Mouse (Mus musculus) natural killer cell, adult 2 months (primary cell): ENCODE results near the gene Tead1.

Source experiments
- DNase-seq, 2 experiments: peaks; one replicate each; pipeline ENCODE4 v3.0.0; 2022; ENCODE audit warnings: low spot score in 2 of 2

Tead1 gene

DNA sequence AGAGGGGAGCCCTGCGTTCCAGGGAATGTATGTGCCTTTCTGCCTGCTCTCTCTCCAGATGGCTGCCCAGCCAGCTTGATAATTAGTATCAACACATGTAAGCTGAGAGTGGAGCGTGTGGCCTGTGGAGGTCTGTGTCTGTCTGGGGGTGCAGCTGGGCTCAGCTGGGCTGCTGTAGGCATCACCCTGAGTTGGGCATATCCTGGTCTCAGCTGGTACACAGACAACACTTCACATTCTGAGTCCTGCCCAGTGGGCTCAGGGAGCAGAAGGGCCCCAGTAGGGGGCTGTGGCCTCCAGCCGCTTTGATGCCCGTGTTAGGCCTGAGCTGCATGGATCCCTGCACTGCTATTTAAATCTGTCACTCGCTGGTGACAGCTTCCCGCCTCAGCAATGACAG, 100.5 kb downstream of the Tead1 start:
- no peak for DNase-seq

DNA sequence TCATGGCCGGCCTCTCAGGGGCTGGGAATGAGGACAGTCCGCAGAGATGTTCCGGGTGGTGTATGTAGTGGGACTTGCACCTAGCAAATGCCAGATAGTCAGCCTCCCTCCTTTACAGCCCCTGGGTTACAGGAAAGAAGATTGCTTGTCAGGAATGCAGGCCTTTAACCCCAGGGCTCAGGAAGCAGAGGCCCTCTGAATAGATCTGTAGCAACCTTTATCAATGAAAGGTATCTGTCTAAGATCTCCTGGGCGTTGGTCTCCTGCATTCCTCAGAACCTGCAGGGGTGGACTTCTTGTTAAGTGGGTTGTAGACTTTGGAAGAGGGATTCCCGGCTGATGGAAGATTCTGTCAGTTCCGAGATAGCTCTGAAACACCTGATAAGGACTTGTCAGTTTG, 101.8 kb downstream of the Tead1 start:
- DNase-seq = no peak

DNA sequence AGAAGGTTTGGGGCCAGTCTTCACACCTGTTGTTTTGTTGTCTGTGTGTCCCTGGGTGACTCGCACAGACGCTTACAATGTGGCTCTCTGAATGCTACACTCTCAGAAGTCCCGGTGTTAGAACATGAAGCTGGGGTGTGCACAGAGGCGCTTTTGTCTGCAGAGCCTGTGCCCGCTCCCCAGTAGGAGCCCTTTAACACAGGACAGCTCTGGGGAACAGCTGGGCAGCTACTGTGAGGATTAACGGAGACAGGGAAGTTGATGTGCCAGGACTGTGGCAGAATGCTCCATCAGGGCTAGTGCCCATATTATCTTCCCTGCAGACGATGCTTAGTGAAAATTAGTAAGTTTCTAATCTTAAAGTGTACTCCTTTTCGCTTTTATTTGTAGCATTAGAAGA, 102.9 kb downstream of the Tead1 start:
- no peak for DNase-seq

DNA sequence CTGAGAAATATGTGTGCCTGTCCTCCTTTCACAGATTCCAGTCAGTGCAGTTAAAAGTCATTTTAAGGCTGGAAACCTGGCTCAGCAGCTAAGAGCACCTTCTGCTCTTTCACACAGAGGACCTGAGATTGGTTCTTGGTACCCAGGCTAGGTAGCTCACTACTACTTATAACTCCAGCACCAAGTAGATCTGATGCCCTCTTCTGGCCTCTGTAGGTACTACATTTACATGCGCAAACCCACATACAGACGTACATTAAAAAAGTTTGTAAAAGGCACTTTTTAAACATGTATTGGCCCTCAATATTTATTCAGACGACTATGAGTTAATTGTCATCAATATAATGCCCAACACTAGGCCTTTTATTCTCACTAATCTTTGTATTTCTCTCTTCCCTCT, 105.2 kb downstream of the Tead1 start:
- DNase-seq = no peak

DNA sequence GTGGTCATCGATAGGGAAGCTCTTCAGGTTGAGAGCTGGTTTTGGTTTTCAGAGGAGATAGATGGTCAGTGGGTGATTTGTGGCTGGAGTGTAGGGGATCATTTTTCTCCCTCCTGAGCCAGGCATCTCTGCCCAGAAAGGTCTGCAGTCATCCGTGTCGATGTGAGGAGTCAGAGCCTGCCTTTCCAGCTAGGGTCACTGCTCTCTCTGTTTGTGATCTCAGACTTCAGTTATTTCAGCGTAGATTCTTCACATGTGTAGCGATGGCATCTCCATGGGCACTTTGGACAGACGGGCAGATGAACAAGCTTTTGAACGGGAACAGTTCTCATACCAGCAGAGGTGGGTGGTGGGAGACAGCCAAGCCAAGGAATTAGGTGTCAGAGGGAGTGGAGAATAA, 106.2 kb downstream of the Tead1 start:
- DNase-seq = no peak

DNA sequence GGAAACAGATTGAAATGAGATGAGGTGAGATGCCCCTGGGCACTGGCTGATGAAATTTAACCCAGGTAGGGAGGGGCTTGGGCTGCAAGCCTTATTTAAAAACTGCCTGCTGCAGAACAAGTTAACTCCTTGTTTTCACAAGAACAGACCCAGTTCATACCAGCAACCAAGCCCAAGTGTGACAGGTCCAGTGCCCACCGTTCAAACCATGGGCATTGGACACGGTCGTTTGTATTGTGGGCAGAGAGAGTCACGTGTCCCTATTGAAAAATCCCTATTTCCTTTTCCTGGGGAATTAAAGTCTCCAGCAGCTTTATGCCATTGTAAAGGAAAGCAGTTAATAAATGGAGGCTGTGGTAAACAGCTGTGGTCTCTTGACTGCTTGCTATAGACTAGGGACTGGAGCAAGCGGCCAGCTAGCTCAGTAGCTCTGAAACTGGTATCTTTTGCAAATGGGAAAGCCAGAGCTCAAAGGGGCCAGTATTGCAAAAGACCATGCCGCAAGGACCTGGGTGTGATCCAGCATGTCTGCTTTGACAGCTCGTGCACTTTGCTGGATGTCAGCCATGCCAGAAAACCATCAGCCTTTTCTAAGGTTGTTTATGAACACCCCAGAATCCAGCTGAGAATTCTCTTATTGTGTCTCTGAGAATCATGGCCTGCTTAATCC, 107.6 kb downstream of the Tead1 start:
- no peak for DNase-seq

DNA sequence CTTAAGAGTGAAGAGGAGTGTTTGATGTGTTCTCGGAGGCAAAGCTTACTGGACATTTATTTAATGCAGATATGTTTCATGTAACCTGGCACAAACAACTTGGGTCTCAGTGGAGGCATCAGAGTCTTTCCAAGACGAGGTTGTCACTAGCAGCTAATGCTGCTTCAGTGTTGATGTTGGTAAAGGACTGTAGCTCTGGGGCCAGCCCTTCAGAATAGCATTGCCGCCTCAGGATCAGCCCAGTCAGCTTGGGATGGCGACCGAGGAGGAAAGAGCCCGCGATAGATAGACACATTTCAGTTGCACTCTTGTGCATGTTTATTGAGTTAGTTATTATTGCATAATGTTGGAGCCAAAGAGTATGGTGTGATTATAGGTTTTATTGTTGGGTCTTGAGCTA, 108.2 kb downstream of the Tead1 start:
- DNase-seq = no peak

DNA sequence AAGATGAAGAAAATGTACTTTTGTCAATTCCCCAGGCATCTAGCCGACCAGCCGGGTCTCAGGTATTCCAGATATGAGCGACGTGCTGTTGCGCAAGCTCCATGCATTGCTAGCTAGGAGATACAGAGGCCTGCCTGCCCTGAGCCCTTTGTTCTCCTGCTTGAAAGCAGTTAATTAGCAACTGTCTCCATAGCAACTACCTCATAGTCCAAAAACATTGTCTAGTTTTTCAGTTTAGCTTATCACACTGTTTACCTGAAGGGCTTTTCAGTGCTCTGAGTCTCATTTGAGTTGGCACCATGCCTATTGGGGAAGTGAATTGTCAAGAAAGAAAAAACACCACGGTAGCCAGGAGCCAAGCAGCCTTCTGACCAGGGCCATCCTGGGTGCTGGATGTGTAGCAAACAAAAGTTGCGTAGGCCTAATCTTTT, 109.2 kb downstream of the Tead1 start:
- no peak for DNase-seq

DNA sequence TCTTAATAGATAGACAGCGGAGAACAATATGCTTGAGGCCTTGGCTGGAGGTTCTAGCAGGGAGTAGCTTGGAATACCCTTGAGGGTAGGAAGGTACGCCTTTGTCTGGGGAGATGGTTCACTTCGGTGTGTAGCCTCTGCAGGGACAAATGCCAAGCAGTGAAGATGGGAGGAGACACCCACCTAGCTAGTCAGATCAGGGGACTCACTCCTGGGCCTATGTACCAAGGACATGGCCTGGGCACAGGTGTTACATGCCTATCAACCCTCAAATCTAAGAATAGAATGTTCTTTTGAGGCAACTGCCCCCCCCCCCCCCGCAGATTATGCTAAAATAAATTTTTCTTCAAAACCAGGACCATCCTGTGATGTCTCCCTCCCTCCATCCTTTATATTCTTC, 110.6 kb downstream of the Tead1 start:
- no peak for DNase-seq

DNA sequence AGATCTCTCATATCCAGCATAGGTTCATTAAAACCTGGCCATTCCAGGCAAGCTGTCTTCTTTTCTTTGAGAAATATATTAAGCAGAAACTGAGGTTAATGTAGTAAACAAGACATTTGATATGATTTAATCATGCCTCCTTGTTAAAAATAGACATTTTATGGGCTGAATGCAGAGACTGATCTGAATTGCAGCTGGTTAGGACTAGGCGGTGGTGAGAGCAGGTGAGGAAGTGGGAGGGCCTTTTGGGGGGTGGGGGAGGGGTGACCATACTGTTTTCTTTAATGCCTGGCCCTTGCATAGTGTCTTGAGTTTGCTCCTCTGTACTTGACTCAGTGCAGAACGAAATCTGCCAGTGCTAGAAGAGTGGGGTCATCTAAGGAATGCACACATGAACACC, 111.2 kb downstream of the Tead1 start:
- DNase-seq = no peak

DNA sequence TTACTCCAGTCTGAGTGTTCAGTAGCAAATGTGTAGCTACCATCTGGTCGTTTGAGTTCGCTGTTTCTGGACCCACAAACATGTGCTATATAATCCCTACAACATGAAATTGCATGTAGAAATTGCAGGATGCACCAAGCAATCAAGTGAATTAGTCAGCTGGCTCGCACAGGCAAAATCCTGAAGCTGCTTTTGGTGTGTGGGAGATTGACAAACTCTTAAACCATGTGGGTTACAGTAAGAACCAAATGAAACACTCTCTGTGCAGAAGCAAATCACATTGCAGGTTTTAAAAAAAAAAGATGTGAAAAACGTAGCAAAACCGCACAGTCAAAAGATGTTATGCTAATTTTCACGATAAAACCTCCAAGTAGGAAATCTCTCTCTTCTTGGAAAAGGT, 113.6 kb downstream of the Tead1 start:
- no peak for DNase-seq

DNA sequence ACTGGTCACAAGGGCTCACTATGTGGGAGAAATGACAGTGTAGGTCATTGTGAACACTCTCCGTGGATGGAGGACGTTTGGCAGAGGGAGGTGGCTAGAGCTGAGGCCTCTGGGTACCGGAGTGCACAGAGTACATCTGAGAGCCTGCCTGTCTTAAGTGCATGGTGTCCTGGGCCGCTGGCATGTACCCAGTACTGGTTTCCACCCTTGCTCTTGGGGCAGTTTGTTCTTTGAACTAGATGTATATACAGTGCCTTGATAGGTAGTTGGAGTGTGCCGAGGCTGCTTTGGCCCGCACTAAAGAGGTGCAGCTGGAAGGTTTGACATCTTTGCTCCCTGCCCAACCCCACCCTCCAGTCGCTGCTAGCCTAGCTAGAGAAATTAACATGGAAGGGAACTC, 114.8 kb downstream of the Tead1 start:
- no peak for DNase-seq

DNA sequence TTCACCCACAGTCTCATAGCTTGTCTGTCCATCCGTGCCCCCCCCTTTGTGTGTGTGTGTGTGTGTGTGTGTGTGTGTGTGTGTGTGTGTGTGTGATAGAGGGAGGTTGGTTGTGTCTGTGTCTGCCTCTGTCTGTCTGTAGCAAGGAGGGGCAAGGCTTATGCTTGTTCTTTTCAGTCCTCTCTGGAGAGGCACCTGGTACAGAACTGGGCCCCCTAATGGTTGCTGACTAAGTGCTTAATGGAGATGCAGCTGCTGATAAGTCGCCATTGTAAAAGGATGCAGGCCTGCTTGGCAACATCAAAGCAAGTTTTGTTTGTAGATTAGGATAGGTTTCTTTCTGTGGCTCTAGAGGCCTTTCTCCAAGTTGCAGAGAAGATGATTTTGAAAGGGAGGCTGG, 115.4 kb downstream of the Tead1 start:
- no peak for DNase-seq

DNA sequence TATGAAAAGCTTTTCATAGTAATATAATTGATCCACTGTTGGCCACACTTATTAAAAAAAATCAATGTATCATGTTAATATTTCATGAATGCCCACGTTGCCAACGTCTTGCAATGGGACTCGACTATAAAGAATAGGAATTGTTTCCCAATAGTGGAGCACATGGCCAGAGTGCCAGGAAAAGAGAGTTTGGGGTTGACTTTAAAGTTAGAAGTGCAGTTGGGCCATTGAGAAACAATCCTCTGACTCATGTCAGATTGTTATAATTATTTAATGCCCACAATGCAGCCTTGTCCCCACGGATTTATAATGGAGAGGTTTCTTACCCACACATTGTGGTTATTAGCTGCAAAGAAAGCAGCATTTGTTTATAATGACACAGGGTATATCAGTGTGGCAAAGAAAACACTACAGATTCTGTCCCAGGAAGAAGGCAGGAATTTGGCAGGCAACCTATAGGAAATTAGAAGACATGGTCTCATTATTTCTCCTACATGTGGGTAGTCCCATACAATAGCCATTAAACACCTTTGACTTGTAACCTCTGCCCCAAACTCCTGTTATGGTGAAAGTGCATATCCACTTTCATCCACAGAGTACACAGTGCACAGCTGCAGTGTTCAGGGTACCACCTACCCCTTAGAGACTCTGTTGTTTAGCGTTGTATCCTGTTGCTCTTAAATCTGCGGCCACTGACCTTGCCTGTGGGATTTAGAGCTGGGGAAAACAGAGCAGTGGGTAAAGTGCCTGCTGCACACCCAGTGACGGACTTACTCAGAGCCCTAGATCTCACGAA, 118.6 kb downstream of the Tead1 start:
- DNase-seq = no peak

DNA sequence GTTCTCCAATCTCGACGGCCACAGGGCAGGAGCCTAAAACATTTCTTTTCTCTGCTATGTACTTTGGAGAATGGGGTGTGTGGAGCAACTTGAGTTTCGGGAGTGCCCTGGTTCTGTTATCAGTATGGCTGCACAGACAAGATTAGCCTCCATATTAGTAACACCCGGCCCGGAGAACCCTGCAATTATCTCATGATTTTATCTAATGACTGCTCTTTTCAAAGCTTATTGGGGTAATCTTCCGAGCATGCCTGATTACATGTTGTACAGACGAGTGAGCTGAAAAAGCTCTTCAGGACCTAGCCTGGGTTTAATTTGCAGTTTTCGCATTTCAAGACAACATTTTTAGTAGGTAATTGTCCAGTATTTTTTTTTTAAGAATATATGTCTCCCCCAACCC, 122.6 kb downstream of the Tead1 start:
- no peak for DNase-seq

DNA sequence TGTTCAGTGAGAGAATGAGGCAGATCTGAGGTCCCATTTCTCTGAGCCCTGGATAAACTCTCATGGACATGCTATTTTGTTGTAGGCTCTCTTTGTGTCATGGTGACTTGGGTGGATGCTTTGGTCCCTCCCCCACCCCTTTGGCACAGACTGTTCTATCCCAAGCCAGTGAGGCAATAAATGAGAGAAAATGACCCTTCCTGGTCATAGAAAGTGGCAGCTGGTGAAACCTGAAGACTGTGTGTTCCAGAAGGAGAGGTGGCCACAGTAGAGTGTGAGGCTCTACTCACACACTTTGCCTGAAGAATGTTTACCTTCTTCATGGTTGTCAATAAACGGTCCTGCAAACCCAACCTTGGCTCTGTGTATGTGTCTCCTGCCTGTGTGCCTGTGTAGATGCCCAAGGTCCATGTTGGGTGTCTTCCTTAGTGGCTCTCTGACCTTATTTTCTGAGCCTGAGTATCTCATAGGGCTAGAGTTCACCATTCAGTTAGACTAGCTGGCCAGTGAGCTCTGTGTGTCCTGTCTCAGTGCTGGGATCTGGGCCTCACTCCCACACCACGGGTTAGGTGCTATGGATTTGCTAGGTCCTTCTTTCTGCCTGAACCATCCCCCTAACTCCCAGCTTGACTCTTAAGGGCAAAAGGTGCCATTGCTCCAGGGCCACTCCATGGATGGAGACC, 127.7 kb downstream of the Tead1 start:
- DNase-seq = no peak

DNA sequence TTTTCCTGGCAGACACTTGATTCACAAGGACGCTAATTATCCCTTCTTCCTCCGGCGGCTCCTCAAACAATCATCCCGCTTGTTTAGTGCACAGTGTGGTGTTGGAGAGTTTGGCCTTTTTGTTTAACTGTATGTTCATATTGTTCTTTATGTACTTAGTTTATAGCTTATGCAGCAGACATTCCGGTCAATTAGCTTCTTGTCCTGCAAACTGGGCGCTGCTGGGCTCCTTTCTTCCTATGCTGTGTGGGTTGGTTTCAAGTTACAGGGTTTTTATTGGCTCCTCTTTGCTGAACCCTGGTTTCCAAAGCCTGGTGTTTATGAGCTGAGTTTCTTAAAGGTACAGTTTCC, 128.3 kb downstream of the Tead1 start:
- DNase-seq = no peak

DNA sequence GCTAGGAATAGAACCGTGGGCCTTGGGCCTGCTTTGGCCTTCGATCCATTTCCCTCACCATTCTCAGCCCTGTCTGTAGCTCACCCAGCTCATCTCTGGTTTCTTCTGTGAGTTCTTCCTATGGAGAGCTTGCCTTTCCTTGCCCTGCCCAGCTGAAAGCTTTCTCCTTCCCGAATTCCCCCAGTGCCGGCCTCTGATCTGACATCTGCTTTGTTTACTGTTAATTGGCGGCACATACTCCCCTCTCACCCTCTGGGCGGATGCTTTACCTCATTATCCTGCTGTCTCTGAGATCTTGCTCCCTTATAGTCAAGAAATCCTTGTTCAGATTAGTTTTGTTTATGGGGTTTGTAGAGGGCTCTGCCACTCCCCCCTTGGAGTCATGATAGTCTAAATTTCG, 131.6 kb downstream of the Tead1 start:
- DNase-seq = no peak

DNA sequence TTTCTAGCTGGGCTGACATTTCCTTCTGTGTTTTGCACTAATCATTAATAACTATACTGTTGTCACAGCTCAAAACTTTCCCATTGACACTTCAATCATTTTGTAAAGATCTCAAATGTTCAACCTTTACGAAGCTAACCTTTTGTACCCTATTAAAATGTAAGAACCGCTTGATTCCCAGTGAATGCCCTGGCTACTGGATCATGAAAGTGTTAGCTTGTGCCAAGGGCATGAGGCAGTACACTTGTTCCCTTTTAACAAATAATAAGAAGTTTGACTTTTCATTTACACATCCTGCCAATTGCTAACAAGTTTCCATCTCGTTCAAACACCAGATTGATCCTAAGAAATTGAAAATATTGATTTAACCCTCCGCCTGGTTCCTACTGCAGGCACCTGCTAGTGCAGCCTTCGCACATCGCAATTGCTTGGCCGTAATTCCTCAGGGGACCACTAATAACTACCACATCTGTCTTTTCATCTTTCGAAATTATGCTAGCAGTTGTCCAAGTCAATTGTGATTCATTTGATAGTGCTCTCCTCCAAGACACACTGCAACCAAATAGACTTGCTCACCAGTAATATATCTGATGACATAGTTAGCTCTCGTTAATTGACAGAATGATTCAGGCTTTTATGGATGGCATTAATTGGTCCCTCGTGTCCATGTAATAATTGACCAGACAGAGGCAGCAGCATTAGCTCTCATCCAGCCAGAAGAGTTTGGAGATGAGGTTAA, 133.1 kb downstream of the Tead1 start:
- no peak for DNase-seq

DNA sequence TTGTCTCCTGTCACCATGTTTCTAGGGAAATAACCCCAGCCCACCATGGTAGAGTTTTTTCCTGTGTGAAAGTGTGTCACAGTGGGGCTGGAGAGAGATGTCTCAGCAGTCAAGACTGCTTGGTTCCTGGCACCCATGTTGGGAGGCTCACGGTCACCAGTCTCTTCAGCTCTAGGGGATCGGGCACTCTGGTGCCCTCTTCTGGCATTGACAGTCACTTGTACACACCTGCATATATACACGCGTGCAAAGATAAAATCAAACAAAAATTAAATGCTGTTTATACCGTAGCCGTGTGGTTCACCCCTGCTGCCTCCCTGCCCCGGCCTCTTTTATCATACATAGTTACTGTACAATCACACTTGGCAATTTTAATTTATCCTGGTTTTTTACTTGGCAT, 134.0 kb downstream of the Tead1 start:
- no peak for DNase-seq

DNA sequence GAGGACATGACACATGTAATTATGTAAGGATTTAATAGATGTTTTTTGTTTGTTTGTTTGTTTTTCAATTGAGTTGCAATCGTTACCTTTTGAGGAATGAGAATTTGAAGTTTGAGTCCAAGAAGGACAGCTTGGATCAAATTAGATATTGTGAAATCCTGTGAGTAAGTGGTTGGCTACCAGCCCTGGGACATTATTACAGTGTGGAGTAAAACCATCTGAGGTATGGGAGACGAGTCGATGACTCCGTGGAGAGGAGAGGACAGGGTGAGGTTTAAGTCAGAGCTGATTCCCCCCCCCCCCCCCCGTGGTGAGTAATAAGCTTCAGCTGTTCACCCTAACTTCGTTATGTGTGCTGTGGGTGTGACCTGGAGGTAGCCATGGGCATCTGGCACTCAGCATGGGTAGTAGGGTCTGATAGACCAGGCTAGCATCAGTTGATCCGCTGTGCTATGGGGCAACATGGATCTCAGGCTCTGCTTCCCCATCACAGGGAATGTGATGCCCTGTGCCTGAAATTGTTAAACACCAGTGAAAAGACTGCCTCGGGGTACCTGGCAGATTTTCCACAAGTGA, 134.7 kb downstream of the Tead1 start:
- DNase-seq = no peak

DNA sequence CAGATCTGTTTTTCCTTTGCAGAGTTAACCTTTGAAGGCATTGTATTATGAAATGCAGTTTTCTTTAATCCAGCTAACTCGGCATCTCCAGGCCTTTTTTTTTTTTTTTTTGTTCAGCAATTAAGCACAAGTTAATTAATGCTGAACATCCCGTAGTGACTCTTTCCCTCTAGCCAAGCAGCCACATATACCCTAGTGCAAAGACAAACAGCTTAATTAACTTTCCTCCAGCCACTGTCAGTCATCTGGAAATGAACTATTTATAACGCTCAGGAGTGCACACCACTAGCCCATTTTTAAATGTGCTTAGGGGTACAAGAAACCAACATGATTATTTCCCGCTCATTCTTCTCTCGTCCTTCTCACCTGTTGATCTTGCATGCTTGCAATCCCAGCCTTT, 136.9 kb downstream of the Tead1 start:
- no peak for DNase-seq
